Mouse (Mus musculus) brain, adult 2 months (tissue): ENCODE measurements around the gene Cpeb4.
"Not testable (repeated sequence)": the region's sequence is repeated elsewhere in the genome, so short reads cannot be mapped to it uniquely, and the experiment has no call there.

Source experiments
- DNase-seq: peaks from one replicate; pipeline ENCODE4 v3.0.0; 2011; ENCODE audit warnings: low read depth, low spot score

Gene Cpeb4

GRCm38 (mm10) chr11:31974132-31974531 is 102.1 kb downstream of the Cpeb4 start:
- no peak for DNase-seq

- no peak for DNase-seq
These were observed 102.8 kb downstream of the Cpeb4 start for GRCm38 (mm10) chr11:31974826-31975225.

- no peak for DNase-seq
These were observed 103.7 kb downstream of the Cpeb4 start for GRCm38 (mm10) chr11:31975678-31976077.

- no peak for DNase-seq
These were observed 104.1 kb downstream of the Cpeb4 start for GRCm38 (mm10) chr11:31976137-31976536.

GRCm38 (mm10) chr11:31980089-31980488 is 108.1 kb downstream of the Cpeb4 start:
- DNase-seq = not testable (repeated sequence)

GRCm38 (mm10) chr11:31981830-31982229 is 109.8 kb downstream of the Cpeb4 start:
- no peak for DNase-seq

- not testable (repeated sequence) for DNase-seq
These were observed 110.4 kb downstream of the Cpeb4 start for GRCm38 (mm10) chr11:31982247-31982943.

GRCm38 (mm10) chr11:31983249-31983648 is 111.2 kb downstream of the Cpeb4 start:
- no peak for DNase-seq

- no peak for DNase-seq
These were observed 112.8 kb downstream of the Cpeb4 start for GRCm38 (mm10) chr11:31984786-31985185.
